Mouse (Mus musculus): ENCODE results near the gene Ppm1h. TPM values are rescaled to one million over a fixed set of nuclear protein-coding genes. Genes with fewer than 3 reads are reported as not detected.

The Ppm1h gene
- total and polyA plus RNA-seq, 2 experiments from 2014 or later = 50.3 to 60.2 TPM

GRCm38 (mm10) chr10:122698347-122698746, 19.8 kb downstream of the Ppm1h start:
- TF ChIP-seq CTCF (IDR thresholded peaks at IDR 0.05; ENCODE audit: low read depth) = no peak
- WGBS = 86% methylated on average over 5 of the region's 5 CpGs
- no peak for ATAC-seq

GRCm38 (mm10) chr10:122704901-122705300, 26.3 kb downstream of the Ppm1h start:
- no peak for TF ChIP-seq CTCF (IDR thresholded peaks at IDR 0.05; ENCODE audit: low read depth)
- Histone ChIP-seq H3K36me3 (ENCODE audit: insufficient read depth, low read length) (no peaks in the 10 kb centered on the region), H3K9ac (replicated peaks; ENCODE audit: low read length) (no peak overlapping the region), H3K4me3 (ENCODE audit: low read length) (no peak overlapping the region), H3K9me3 (ENCODE audit: low read length) (no peaks in the 10 kb centered on the region), H3K27ac (peak overlapping the region; percentile 60), H3K4me1 (ENCODE audit: insufficient read depth, low read length) (no peaks in the 10 kb centered on the region), H3K4me2 (ENCODE audit: low read depth, low read length) (no peak overlapping the region), H3K27me3 (ENCODE audit: insufficient read depth, low read length) (no peaks in the 10 kb centered on the region)
- ATAC-seq (peak; percentile 50), DNase-seq (ENCODE audit: low spot score) (no peak)
- WGBS = 79% methylated on average over 5 of the region's 5 CpGs

More at GRCm38 (mm10) chr10:122698347-122698746, 19.8 kb downstream of the Ppm1h start:
- no peaks in the 10 kb centered on the region for H3K36me3 ChIP-seq (ENCODE audit: insufficient read depth, low read length)
- H3K9ac ChIP-seq (replicated peaks; ENCODE audit: low read length) = no peak overlapping the region
- DNase-seq (ENCODE audit: low spot score) = no peak
- H3K27me3 ChIP-seq (ENCODE audit: insufficient read depth, low read length) = no peaks in the 10 kb centered on the region
- H3K4me2 ChIP-seq (ENCODE audit: low read depth, low read length) = no peak overlapping the region
- no peak overlapping the region for H3K4me3 ChIP-seq (ENCODE audit: low read length)
- no peak overlapping the region for H3K27ac ChIP-seq
- no peaks in the 10 kb centered on the region for H3K4me1 ChIP-seq (ENCODE audit: insufficient read depth, low read length)
- no peaks in the 10 kb centered on the region for H3K9me3 ChIP-seq (ENCODE audit: low read length)

GRCm38 (mm10) chr10:122705457-122705856, 26.9 kb downstream of the Ppm1h start:
- no peak overlapping the region for H3K9ac ChIP-seq (replicated peaks; ENCODE audit: low read length)
- H3K36me3 ChIP-seq (ENCODE audit: insufficient read depth, low read length) = no peaks in the 10 kb centered on the region
- H3K4me3 ChIP-seq (ENCODE audit: low read length) = no peak overlapping the region
- H3K9me3 ChIP-seq (ENCODE audit: low read length) = no peaks in the 10 kb centered on the region
- H3K4me2 ChIP-seq (ENCODE audit: low read depth, low read length) = no peak overlapping the region
- DNase-seq (ENCODE audit: low spot score) (peak; percentile 68), ATAC-seq (peak; percentile 83)
- no peaks in the 10 kb centered on the region for H3K4me1 ChIP-seq (ENCODE audit: insufficient read depth, low read length)
- peak overlapping the region; percentile 60 for H3K27ac ChIP-seq
- TF ChIP-seq CTCF (IDR thresholded peaks at IDR 0.05; ENCODE audit: low read depth) = no peak
- H3K27me3 ChIP-seq (ENCODE audit: insufficient read depth, low read length) = no peaks in the 10 kb centered on the region
- WGBS = 64% methylated on average over 6 of the region's 6 CpGs

- no peaks in the 10 kb centered on the region for H3K9me3 ChIP-seq (ENCODE audit: low read length)
- ATAC-seq = 0 out of 2 replicates have a peak, but pooled peaks have one; percentile 21
- H3K4me3 ChIP-seq (ENCODE audit: low read length) = no peak overlapping the region
- H3K4me1 ChIP-seq (ENCODE audit: insufficient read depth, low read length) = peaks cover 13% of the 10 kb centered on the region
- no peak for DNase-seq (ENCODE audit: low spot score)
- no peak overlapping the region for H3K4me2 ChIP-seq (ENCODE audit: low read depth, low read length)
- 46% methylated on average over 6 of the region's 6 CpGs for WGBS
- H3K36me3 ChIP-seq (ENCODE audit: insufficient read depth, low read length) = no peaks in the 10 kb centered on the region
- H3K27ac ChIP-seq = peak overlapping the region; percentile 54
- no peak for TF ChIP-seq CTCF (IDR thresholded peaks at IDR 0.05; ENCODE audit: low read depth)
- H3K9ac ChIP-seq (replicated peaks; ENCODE audit: low read length) = no peak overlapping the region
- no peaks in the 10 kb centered on the region for H3K27me3 ChIP-seq (ENCODE audit: insufficient read depth, low read length)
These were observed 32.8 kb downstream of the Ppm1h start for GRCm38 (mm10) chr10:122711381-122711811.

- Histone ChIP-seq H3K4me1 (ENCODE audit: insufficient read depth, low read length) (peaks cover 20% of the 10 kb centered on the region), H3K36me3 (ENCODE audit: insufficient read depth, low read length) (no peaks in the 10 kb centered on the region), H3K27ac (peak overlapping the region; percentile 54; the same call in 1 of the 2 replicates), H3K9me3 (ENCODE audit: low read length) (no peaks in the 10 kb centered on the region), H3K27me3 (ENCODE audit: insufficient read depth, low read length) (no peaks in the 10 kb centered on the region), H3K4me2 (ENCODE audit: low read depth, low read length) (no peak overlapping the region), H3K9ac (replicated peaks; ENCODE audit: low read length) (no peak overlapping the region), H3K4me3 (ENCODE audit: low read length) (no peak overlapping the region)
- no peak for TF ChIP-seq CTCF (IDR thresholded peaks at IDR 0.05; ENCODE audit: low read depth)
- DNase-seq (ENCODE audit: low spot score) = no peak
- ATAC-seq = no peak
- 73% methylated on average over 5 of the region's 5 CpGs for WGBS
These were observed 33.7 kb downstream of the Ppm1h start for GRCm38 (mm10) chr10:122712307-122712706.

- H3K36me3 ChIP-seq (ENCODE audit: insufficient read depth, low read length) = no peaks in the 10 kb centered on the region
- H3K4me1 ChIP-seq (ENCODE audit: insufficient read depth, low read length) = peaks cover 30% of the 10 kb centered on the region
- no peaks in the 10 kb centered on the region for H3K9me3 ChIP-seq (ENCODE audit: low read length)
- H3K9ac ChIP-seq (replicated peaks; ENCODE audit: low read length) = no peak overlapping the region
- no peak overlapping the region for H3K4me3 ChIP-seq (ENCODE audit: low read length)
- WGBS = 35% methylated on average over 12 of the region's 12 CpGs
- peak overlapping the region; percentile 71 for H3K27ac ChIP-seq
- TF ChIP-seq CTCF (IDR thresholded peaks at IDR 0.05; ENCODE audit: low read depth) = no peak
- H3K4me2 ChIP-seq (ENCODE audit: low read depth, low read length) = 0 out of 2 replicates have a peak overlapping the region, but pooled peaks have one; percentile 23
- ATAC-seq (peak; percentile 33), DNase-seq (ENCODE audit: low spot score) (peak; percentile 65)
- H3K27me3 ChIP-seq (ENCODE audit: insufficient read depth, low read length) = no peaks in the 10 kb centered on the region
These were observed 37.3 kb downstream of the Ppm1h start for GRCm38 (mm10) chr10:122715856-122716255.

GRCm38 (mm10) chr10:122716286-122716685, 37.7 kb downstream of the Ppm1h start:
- Histone ChIP-seq H3K27me3 (ENCODE audit: insufficient read depth, low read length) (no peaks in the 10 kb centered on the region), H3K9ac (replicated peaks; ENCODE audit: low read length) (no peak overlapping the region), H3K4me2 (ENCODE audit: low read depth, low read length) (0 out of 2 replicates have a peak overlapping the region, but pooled peaks have one; percentile 23), H3K4me3 (ENCODE audit: low read length) (no peak overlapping the region), H3K36me3 (ENCODE audit: insufficient read depth, low read length) (no peaks in the 10 kb centered on the region), H3K4me1 (ENCODE audit: insufficient read depth, low read length) (peaks cover 30% of the 10 kb centered on the region), H3K9me3 (ENCODE audit: low read length) (no peaks in the 10 kb centered on the region), H3K27ac (peak overlapping the region; percentile 71)
- 40% methylated on average over 8 of the region's 8 CpGs for WGBS
- TF ChIP-seq CTCF (IDR thresholded peaks at IDR 0.05; ENCODE audit: low read depth) = no peak
- ATAC-seq = 0 out of 2 replicates have a peak, but pooled peaks have one; percentile 1
- DNase-seq (ENCODE audit: low spot score) = peak; percentile 40

Measured in hindbrain, postnatal 0 days (tissue).